Mouse (Mus musculus) bone marrow macrophage, adult 2 months (primary cell): ENCODE data around the gene Kif27. TPM values are rescaled to one million over a fixed set of nuclear protein-coding genes. Genes with fewer than 3 reads are reported as not detected.
"Not testable (repeated sequence)": the region's sequence is repeated elsewhere in the genome, so short reads cannot be mapped to it uniquely, and the experiment has no call there.

Experiments used
- H3K27ac ChIP-seq: 2 replicates; pipeline ENCODE4 v1.5.1; 2012; ENCODE audit warnings: low read depth, low read length; ENCODE audit not compliant: insufficient read depth
- H3K4me1 ChIP-seq: 2 replicates; pipeline ENCODE4 v1.6.1; 2012; ENCODE audit warnings: low read length; ENCODE audit not compliant: control insufficient read depth, insufficient read depth
- H3K4me3 ChIP-seq: 2 replicates; pipeline ENCODE4 v1.5.1; 2012; ENCODE audit warnings: mild to moderate bottlenecking, low read length, moderate library complexity; ENCODE audit not compliant: insufficient read depth
- CTCF ChIP-seq: IDR thresholded peaks from 2 replicates; pipeline ENCODE4 v1.5.1; 2012; ENCODE audit warnings: low read depth, mild to moderate bottlenecking, low read length, moderate library complexity
- POLR2A ChIP-seq: IDR thresholded peaks from 2 replicates; pipeline ENCODE4 v1.6.1; 2012; ENCODE audit warnings: mild to moderate bottlenecking, low read depth, low read length, borderline replicate concordance
- polyA plus RNA-seq: library from polyadenylated mRNA; stranded (reverse); fragments of >200 nt; gene quantifications from 2 replicates; pipeline ENCODE4 v1.2.4, GENCODE M21; 2012; ENCODE audit not compliant: missing spikeins, insufficient read depth, insufficient read length

Gene Kif27
- polyA plus RNA-seq, 1 experiment = not detected

GRCm38 (mm10) chr13:58388379-58388778 lies 29.5 kb upstream of the Kif27 start:
- peaks cover 11% of the 10 kb centered on the region for H3K4me1 ChIP-seq
- TF ChIP-seq POLR2A = no peak
- TF ChIP-seq CTCF = no peak
- H3K4me3 ChIP-seq = no peak overlapping the region
- no peak overlapping the region for H3K27ac ChIP-seq

GRCm38 (mm10) chr13:58387948-58388347 lies 29.0 kb upstream of the Kif27 start:
- no peak overlapping the region for H3K4me3 ChIP-seq
- peaks cover 11% of the 10 kb centered on the region for H3K4me1 ChIP-seq
- no peak for TF ChIP-seq POLR2A
- peak; percentile 16; the same call in 1 of the 2 replicates for TF ChIP-seq CTCF
- no peak overlapping the region for H3K27ac ChIP-seq

GRCm38 (mm10) chr13:58385547-58385920 lies 26.6 kb upstream of the Kif27 start:
- peaks cover 11% of the 10 kb centered on the region for H3K4me1 ChIP-seq
- no peak for TF ChIP-seq CTCF
- TF ChIP-seq POLR2A = no peak
- peak overlapping the region; percentile 69 for H3K4me3 ChIP-seq
- no peak overlapping the region for H3K27ac ChIP-seq

- Histone ChIP-seq H3K27ac (peak within 1 kb of the TSS; percentile 28), H3K4me3 (peak within 1 kb of the TSS; percentile 69), H3K4me1 (peaks cover 9% of the 10 kb centered on the region)
- TF ChIP-seq CTCF (no peak), POLR2A (0 out of 2 replicates have a peak, but pooled peaks have one; percentile 23)
Observed at GRCm38 (mm10) chr13:58384779-58385546, 26.0 kb upstream of the Kif27 start, which contains the start of gene 2210016F16Rik. 2210016F16Rik (minus strand) TSS chr13:58385225.

- Histone ChIP-seq H3K4me1 (peaks cover 9% of the 10 kb centered on the region), H3K4me3 (peak overlapping the region; percentile 69), H3K27ac (no peak overlapping the region)
- TF ChIP-seq POLR2A (no peak), CTCF (no peak)
Observed at GRCm38 (mm10) chr13:58384371-58384770, 25.4 kb upstream of the Kif27 start.

- no peaks in the 10 kb centered on the region; the same call in 1 of the 2 replicates for H3K4me1 ChIP-seq
- no peak overlapping the region for H3K4me3 ChIP-seq
- H3K27ac ChIP-seq = no peak overlapping the region
- no peak for TF ChIP-seq POLR2A
- no peak for TF ChIP-seq CTCF
Observed at GRCm38 (mm10) chr13:58373153-58373470, 14.2 kb upstream of the Kif27 start.

- Histone ChIP-seq H3K4me1 (no peaks in the 10 kb centered on the region; the same call in 1 of the 2 replicates), H3K27ac (no peak overlapping the region), H3K4me3 (no peak overlapping the region)
- TF ChIP-seq POLR2A = no peak
Observed at GRCm38 (mm10) chr13:58372278-58373152, 13.6 kb upstream of the Kif27 start.

- peaks cover 9% of the 10 kb centered on the region for H3K4me1 ChIP-seq
- TF ChIP-seq CTCF (no peak), POLR2A (no peak)
- no peak overlapping the region for H3K4me3 ChIP-seq
- no peak overlapping the region for H3K27ac ChIP-seq
Observed at GRCm38 (mm10) chr13:58368835-58369234, 9.9 kb upstream of the Kif27 start.

- H3K4me3 ChIP-seq = no peak overlapping the region
- H3K27ac ChIP-seq = no peak overlapping the region
- peaks cover 9% of the 10 kb centered on the region for H3K4me1 ChIP-seq
- no peak for TF ChIP-seq POLR2A
- no peak for TF ChIP-seq CTCF
Observed at GRCm38 (mm10) chr13:58367641-58368040, 8.7 kb upstream of the Kif27 start.

GRCm38 (mm10) chr13:58366373-58366772 lies 7.5 kb upstream of the Kif27 start:
- H3K4me1 ChIP-seq = peaks cover 9% of the 10 kb centered on the region
- H3K27ac ChIP-seq = no peak overlapping the region
- no peak overlapping the region for H3K4me3 ChIP-seq
- TF ChIP-seq CTCF (no peak), POLR2A (no peak)

- H3K4me3 ChIP-seq, H3K4me1 ChIP-seq, H3K27ac ChIP-seq: not testable (repeated sequence)
Observed at GRCm38 (mm10) chr13:58365179-58365578, 6.3 kb upstream of the Kif27 start.
